Mouse (Mus musculus) embryonic fibroblast, embryonic 13.5 days (primary cell): ENCODE data around the gene Limk1.

Experiments
- CTCF ChIP-seq: IDR thresholded peaks from 2 replicates; pipeline ENCODE4 v1.5.1; 2011; ENCODE audit warnings: mild to moderate bottlenecking, control low read depth, low read length, moderate library complexity, borderline replicate concordance; ENCODE audit not compliant: insufficient read depth
- POLR2A ChIP-seq: IDR thresholded peaks from 2 replicates; pipeline ENCODE4 v1.6.1; 2011; ENCODE audit warnings: low read depth, mild to moderate bottlenecking, control low read depth, low read length, moderate library complexity

DNA sequence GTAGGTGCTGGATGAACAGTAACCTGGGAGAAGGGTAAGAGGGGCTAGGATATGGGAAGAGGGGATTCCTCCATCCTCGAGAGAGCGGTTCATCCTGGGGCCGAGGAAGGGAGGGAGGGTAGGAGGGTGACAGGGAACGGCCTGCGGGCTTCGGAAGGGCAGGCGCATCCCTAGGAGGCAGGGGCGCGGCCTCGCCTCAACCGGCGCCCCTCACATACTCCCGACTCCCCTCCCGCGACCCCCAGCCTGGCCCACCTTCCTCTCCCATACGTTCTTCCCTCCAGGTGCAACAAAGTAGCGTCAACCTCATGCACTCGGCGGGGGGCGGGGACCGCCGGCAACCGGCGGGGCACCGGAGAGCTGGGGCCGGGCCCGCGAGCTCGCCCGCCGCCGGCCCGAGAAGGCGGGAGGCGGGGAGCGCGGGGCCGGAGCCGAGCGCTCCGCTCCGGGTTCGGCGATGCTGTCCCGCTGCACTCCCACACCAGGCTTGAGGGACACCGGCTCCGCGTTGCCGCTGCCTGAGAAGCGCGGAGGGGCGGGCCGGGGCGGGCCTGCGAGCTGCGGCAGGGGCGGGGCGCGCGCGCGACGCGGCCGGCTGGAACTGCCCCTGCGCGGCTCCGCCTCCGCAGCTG lies at the start of gene Limk1:
- TF ChIP-seq CTCF (no peak), POLR2A (peak; percentile 74)
